Mouse (Mus musculus) layer of hippocampus, postnatal 10 days (tissue): ENCODE measurements around the gene Slc9a4. TPM values are rescaled to one million over a fixed set of nuclear protein-coding genes. Genes with fewer than 3 reads are reported as not detected.
A peak's percentile ranks its signal among the peaks of the same experiment; 100 is the strongest.
"Not testable (repeated sequence)": the region's sequence is repeated elsewhere in the genome, so short reads cannot be mapped to it uniquely, and the experiment has no call there.

ENCODE experiments used
- DNase-seq, 2 experiments: peaks; one replicate each; pipeline ENCODE4 v3.0.0; 2021; ENCODE audit warnings: low spot score in 2 of 2
- total RNA-seq, 2 experiments: library from RNA; stranded (reverse); gene quantifications; 2 replicates each; pipeline ENCODE4 v1.2.3; 2021

The Slc9a4 gene
- total RNA-seq, 2 experiments from 2014 or later: 6.2 to 11.4 TPM

DNA sequence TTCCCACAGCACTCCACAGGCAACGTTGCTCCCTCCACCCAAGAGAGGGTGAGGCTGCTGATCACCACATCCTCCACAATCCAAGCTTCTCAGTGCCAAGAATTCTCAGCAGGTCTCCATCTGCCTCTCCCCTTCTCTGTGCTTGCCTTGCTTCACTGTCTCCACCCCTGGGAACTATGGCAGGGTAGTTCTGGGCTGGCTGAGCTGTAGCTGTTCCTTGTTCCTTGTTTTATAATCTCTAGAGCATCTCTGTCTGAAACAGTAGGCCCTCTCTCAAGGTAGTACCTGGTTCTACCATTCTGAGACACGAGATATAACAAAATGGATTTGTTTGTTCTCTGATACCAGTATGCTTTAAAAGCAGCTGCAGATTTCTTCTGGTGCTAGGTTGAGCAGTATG, 68.4 kb downstream of the Slc9a4 start:
- no peak for DNase-seq

DNA sequence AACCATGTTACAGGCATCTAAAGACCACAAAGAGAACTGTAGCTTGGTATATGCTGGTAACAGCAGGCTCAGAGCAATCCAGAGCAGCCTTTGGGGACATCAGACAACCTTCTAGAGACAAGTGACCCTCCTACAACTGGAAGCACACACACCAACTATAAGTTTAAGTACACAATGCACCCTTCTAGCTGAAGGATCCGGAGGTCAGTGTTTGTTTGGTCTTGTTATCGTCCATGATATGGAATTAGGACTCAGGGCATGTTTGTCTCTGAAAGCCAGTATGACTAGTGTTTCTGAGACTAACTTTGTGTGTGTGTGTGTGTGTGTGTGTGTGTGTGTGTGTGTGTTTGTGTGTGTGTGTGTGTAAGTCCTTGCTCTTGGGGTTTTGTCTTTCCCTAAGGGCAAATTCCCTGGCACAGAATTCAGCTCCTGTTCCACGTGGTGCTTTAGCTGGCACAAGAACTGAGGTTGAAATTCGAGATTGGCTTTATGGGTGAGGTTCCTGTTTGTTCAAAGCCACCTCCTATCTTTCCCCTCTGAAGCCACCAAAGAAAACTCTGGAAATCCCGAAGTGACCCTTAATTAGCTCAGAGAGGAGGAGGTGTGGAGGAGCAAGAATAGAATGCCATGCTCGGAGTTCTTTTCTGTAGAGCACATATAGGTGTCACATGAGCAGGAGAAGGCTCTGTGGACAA, 71.1 kb downstream of the Slc9a4 start:
- no peak for DNase-seq

GRCm38 (mm10) chr1:40657035-40657434, 77.2 kb downstream of the Slc9a4 start:
- DNase-seq: no peak

GRCm38 (mm10) chr1:40657978-40658496, 78.2 kb downstream of the Slc9a4 start:
- peak; percentile 75 to 76 for DNase-seq

- no peak for DNase-seq
Measured at GRCm38 (mm10) chr1:40659017-40659416, 79.1 kb downstream of the Slc9a4 start.

GRCm38 (mm10) chr1:40659496-40659895, 79.6 kb downstream of the Slc9a4 start:
- DNase-seq: no peak

- DNase-seq: no peak
Measured at GRCm38 (mm10) chr1:40660838-40661237, 81.0 kb downstream of the Slc9a4 start.

GRCm38 (mm10) chr1:40665401-40666370, 85.8 kb downstream of the Slc9a4 start:
- DNase-seq: no peak

DNA sequence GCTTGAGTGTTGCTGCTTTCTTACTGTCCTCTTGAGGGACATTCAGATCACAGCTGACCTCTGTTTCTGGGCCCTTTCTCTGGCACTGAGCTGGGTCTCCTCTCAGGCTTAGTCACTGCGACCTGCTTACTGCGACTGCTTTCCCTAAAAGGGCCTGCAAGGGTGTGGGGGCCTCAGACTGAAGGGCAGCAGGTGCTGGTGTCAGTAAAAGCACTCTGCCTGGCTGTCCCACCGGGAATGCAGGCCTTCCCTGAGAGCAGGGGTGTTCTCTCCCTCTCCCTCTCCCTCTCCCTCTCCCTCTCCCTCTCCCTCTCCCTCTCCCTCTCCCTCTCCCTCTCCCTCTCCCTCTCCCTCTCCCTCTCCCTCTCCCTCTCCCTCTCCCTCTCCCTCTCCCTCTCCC, 87.6 kb downstream of the Slc9a4 start:
- not testable (repeated sequence) for DNase-seq

- DNase-seq: no peak
Measured at GRCm38 (mm10) chr1:40670025-40670424, 90.1 kb downstream of the Slc9a4 start.

DNA sequence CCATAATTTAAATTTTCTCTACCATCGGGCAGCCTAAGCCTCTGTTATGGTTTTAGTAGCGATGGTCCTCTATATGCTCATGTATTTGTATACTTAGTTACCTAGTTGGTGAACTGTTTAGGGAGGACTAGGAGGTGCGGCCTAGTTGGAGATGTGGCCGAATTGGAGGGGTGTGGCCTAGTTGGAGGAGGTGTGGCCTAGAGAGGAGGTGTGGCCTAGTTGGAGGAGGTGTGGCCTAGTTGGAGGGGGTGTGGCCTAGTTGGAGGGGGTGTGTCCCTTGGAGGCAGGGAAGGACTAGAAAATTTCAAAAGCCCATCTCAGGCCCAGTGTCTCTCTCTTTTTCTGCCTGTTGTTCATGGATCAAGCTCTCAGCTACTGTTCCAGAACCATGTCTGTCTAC, 91.6 kb downstream of the Slc9a4 start:
- no peak for DNase-seq

- DNase-seq: no peak
Measured at GRCm38 (mm10) chr1:40677306-40677705, 97.4 kb downstream of the Slc9a4 start.

Other genes starting within 250 kb of the Slc9a4 start
- under 1 TPM; 0.21 to 0.25 TPM for gene Il1rl1, start 150.5 kb upstream of the Slc9a4 start, total RNA-seq
- under 1 TPM; 0.11 TPM for gene Il18r1, start 114.5 kb upstream of the Slc9a4 start, total RNA-seq
- under 1 TPM; 0.16 TPM for gene Il18rap, start 64.7 kb upstream of the Slc9a4 start, total RNA-seq
- 10 to 100 TPM; 14.9 to 16.2 TPM for gene Slc9a2, start 100.5 kb downstream of the Slc9a4 start, total RNA-seq
- gene Mfsd9, start 210.6 kb downstream of the Slc9a4 start, total RNA-seq: 1 to 10 TPM; 7.8 to 9.2 TPM
- gene Tmem182, start 225.5 kb downstream of the Slc9a4 start, total RNA-seq: under 1 TPM; 0.30 to 0.58 TPM